Mouse (Mus musculus) lung, postnatal 0 days (tissue): ENCODE measurements around the gene Hmcn2.

Experiments used
- CTCF ChIP-seq: IDR thresholded peaks from 2 replicates; pipeline ENCODE4 v1.5.1; 2016; ENCODE audit warnings: antibody characterized with exemption, mild to moderate bottlenecking
- EP300 ChIP-seq: IDR thresholded peaks from 2 replicates; pipeline ENCODE4 v1.6.1; 2016; ENCODE audit warnings: antibody characterized with exemption, mild to moderate bottlenecking, control low read depth

DNA sequence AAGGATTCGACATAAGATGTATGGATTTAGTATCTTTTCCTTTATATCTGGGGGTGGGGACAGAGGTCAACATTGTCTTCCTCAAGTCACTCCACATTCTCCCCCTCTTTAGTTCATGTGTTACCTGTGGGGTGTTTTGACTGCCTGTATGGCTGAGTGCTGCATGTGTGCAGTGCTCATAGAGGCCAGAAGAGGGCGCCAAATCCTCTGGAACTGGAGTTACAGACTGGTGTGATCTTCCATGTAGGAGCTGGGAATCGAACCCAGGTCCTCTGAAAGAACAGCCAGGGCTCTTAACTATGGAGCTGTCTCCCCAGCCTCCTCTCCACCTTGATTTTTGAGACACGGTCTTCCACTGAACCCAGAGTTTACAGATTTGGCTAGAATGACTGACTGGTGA, 159.7 kb downstream of the Hmcn2 start:
- TF ChIP-seq EP300 (no peak), CTCF (peak; percentile 65)
